Mouse (Mus musculus) stomach, embryonic 16.5 days (tissue): Measurements from ENCODE around the gene Actrt2. TPM values are rescaled to one million over a fixed set of nuclear protein-coding genes. Genes with fewer than 3 reads are reported as not detected.
A peak's percentile ranks its signal among the peaks of the same experiment; 100 is the strongest.

Source experiments
- ATAC-seq: fragments of 200-750 bp; cut with Nextera tagmentation; 2 replicates; pipeline ENCODE4 v1.8.0; 2017; ENCODE audit warnings: moderate number of reproducible peaks, moderate TSS enrichment; ENCODE audit not compliant: insufficient read depth, low FRiP score
- H3K27ac ChIP-seq: fragments of 300-500 bp; sonication (generic); 2 replicates; pipeline ENCODE4 v1.5.1; 2014; ENCODE audit warnings: low read length
- H3K27me3 ChIP-seq: fragments of 300-500 bp; sonication (generic); 2 replicates; pipeline ENCODE4 v1.6.1; 2014; ENCODE audit warnings: low read length, control low read depth, mixed read lengths; ENCODE audit not compliant: control insufficient read depth, insufficient read depth
- H3K36me3 ChIP-seq: fragments of 300-500 bp; sonication (generic); 2 replicates; pipeline ENCODE4 v1.6.1; 2014; ENCODE audit warnings: low read length; ENCODE audit not compliant: control insufficient read depth, insufficient read depth
- H3K4me1 ChIP-seq: fragments of 300-500 bp; sonication (generic); 2 replicates; pipeline ENCODE4 v1.6.1; 2014; ENCODE audit warnings: low read length, control low read depth, mixed read lengths; ENCODE audit not compliant: control insufficient read depth, insufficient read depth
- H3K4me2 ChIP-seq: fragments of 300-500 bp; sonication (generic); 2 replicates; pipeline ENCODE4 v1.6.1; 2014; ENCODE audit warnings: low read depth, low read length, mixed read lengths
- H3K4me3 ChIP-seq: fragments of 300-500 bp; sonication (generic); replicated peaks from 2 replicates; pipeline ENCODE4 v1.5.1; 2014; ENCODE audit warnings: mild to moderate bottlenecking, low read length
- H3K9ac ChIP-seq: fragments of 300-500 bp; sonication (generic); 2 replicates; pipeline ENCODE4 v1.6.1; 2014; ENCODE audit warnings: low read length
- H3K9me3 ChIP-seq: fragments of 300-500 bp; sonication (generic); replicated peaks from 2 replicates; pipeline ENCODE4 v1.6.1; 2016; ENCODE audit warnings: low read length, control low read depth; ENCODE audit not compliant: control insufficient read depth
- WGBS: fragments of 180-500 bp; shearing (Covaris S2); extraction: QIAGEN DNeasy Blood & Tissue Kit; methylation state at CpG from one replicate; pipeline ENCODE4 v1.1.7; 2014; 5-methylcytosine and 5-hydroxymethylcytosine counted together
- polyA plus RNA-seq: library from polyadenylated mRNA; unstranded; fragments of >200 nt; fragmentation: Nextera tagmentation; extraction: Ambion mirVana; gene quantifications from 2 replicates; pipeline ENCODE4 v1.2.1, GENCODE M21; 2015

Gene Actrt2
- polyA plus RNA-seq, 1 experiment from 2014 or later: not detected

DNA sequence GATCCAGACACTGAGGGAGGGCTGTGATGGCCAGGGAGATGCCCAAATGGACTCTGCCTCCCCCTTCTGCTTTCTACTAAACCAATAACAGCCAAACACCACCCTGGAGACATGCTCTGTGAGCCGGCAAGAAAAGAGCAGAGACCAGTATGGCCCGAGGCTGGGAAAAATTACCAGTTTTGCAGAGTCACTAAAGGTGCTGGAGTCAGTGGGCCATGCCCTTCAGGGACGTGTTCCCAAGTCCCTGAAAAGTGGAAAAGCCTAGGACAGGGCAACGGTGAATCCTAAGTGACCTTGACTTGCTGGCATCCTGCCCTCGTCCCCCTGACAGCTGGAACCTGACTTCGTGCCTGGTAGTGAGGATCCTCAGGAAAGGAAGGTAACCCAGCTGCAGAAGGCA is 25.2 kb downstream of the Actrt2 start:
- H3K9me3 ChIP-seq: peaks cover 6% of the 10 kb centered on the region
- no peaks in the 10 kb centered on the region for H3K36me3 ChIP-seq
- no peak for ATAC-seq
- H3K4me3 ChIP-seq: no peak overlapping the region
- H3K9ac ChIP-seq: no peak overlapping the region
- no peak overlapping the region for H3K4me2 ChIP-seq
- no peak overlapping the region for H3K27ac ChIP-seq
- WGBS: 13% methylated on average over 6 of the region's 6 CpGs
- H3K4me1 ChIP-seq: no peaks in the 10 kb centered on the region
- H3K27me3 ChIP-seq: peaks cover 63% of the 10 kb centered on the region

DNA sequence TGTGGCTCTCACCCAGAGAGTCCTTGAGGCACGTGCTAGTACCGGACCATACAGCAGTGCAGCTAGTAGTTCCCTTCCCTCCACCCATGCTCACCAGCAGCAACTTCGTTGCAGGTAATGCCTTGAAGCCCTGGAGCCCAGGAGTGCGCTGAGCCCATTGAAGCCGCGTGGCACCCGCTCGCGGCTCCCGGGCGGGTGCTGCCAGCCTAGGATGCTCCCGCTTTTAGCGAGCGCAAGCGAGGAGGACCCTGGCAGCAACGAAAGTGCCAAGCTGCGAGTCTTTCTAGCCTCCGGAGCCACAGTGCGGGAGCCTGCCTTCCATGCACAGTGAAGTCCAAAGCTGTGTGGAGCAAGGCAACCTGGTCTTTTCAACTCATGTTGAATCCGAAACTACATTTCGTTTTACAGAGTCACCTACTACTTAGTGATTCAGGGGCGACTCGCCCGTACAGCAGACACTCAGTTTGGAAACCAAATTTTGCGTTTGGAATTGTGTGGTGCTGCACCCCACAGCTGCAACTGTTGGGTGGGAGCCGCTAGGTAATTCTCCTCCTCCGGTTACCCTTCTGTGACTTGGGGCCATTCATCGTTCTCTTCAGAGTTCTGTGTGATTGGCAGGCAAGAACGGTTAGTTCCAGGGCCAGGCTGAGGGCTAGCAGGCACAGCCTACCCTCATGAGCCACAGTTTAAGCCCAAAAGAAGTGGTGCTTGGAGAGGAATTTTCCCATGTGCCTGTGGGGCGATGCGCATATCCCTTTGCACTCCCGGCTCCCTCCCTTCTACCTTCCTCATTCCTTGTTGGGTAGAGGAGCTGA is 26.2 kb downstream of the Actrt2 start:
- Histone ChIP-seq H3K4me1 (peaks cover 5% of the 10 kb centered on the region; the same call in 1 of the 2 replicates), H3K27me3 (peaks cover 69% of the 10 kb centered on the region), H3K36me3 (no peaks in the 10 kb centered on the region), H3K27ac (no peak overlapping the region), H3K9me3 (no peaks in the 10 kb centered on the region), H3K4me3 (no peak overlapping the region), H3K4me2 (no peak overlapping the region), H3K9ac (no peak overlapping the region)
- WGBS: 15% methylated on average over 32 of the region's 32 CpGs
- no peak for ATAC-seq

DNA sequence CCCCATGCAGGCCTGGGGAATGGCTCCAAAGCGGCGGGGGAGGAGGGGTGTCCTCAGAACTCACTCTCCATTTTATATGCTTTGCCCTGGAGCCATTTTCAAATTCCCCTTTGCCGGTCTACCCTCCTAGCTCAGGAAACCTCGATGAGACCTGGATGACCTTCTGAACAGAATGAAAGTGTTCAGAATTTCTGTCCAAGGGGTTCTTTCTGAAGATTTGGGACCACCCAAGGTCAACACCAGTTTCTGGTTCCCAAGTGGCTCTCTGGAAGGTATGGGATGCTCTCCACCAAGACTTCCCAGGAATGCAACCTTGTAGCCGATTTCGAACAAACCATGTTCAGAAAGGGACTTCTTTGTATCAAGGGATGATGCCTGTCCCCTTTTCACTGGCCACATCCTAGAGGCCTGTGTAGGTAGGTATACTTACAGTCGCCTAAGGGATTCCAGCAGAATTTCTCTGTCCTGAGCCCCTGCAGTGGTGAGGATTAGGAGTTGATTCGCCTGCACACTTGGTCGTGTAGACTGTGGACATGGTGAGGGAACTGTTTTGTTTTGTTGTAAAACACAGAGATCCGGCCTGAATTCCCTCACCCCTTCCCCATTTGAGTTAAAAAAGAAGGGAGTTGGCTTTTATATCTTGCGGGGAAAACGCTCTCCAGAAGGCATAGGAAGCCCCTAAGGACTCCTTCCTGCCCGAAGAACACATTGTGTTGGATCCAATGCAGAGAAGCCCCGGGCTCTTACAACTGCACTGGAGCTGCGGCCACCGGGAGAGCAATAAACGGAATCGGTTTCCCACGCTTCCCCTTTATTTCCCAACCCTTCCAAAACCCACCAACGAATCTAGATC is 27.0 kb downstream of the Actrt2 start:
- whole genome bisulfite sequencing: 20% methylated on average over 20 of the region's 20 CpGs
- Histone ChIP-seq H3K9me3 (no peaks in the 10 kb centered on the region), H3K4me3 (no peak overlapping the region), H3K27ac (no peak overlapping the region), H3K4me1 (peaks cover 5% of the 10 kb centered on the region; the same call in 1 of the 2 replicates), H3K9ac (no peak overlapping the region), H3K36me3 (no peaks in the 10 kb centered on the region), H3K4me2 (no peak overlapping the region), H3K27me3 (peaks cover 69% of the 10 kb centered on the region)
- no peak for ATAC-seq

DNA sequence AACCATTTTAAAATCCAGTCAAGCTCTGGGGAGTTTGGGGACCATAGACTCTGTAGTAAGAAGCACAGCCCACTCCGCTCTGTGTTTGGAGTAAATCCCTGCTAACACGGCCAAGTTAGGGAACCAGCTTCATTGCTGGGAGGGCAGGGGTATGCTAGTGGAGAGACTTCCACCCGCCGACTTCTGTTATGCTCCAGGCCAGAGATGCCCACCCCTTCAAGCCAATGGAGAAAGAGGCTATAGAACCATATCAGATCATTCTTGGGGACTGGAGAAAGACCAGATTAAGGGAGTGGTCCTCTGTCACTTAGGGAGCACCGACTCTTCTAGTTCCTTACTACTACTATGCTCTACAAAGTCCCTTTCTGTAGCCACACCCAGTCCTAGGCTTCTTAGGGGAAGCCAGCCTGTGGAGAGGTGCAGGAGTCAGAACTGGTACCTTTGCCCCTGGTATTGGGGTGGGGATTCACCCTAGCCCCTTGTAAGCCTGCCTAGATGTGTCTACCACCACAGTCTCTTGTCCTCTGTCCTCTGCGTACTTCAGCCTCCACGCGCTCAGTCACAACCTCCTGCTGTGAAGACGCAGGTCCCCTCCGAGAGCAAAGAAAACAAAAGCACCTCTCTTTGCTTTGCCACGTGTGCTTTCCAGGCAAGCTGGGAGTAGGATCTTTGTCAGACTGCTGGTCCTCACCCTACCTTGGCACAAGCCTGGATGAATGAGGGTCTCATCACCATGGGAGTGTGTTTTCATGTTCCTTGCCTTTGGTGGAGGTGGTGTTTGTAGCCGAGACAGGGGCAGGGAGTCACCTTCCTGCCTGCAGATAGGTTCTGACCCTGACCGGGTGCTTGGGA is 27.9 kb downstream of the Actrt2 start:
- Histone ChIP-seq H3K27me3 (peaks cover 73% of the 10 kb centered on the region), H3K4me1 (peaks cover 5% of the 10 kb centered on the region; the same call in 1 of the 2 replicates), H3K9me3 (no peaks in the 10 kb centered on the region), H3K4me2 (peak overlapping the region; percentile 88; the same call in 1 of the 2 replicates), H3K36me3 (no peaks in the 10 kb centered on the region), H3K9ac (peak overlapping the region; percentile 47), H3K27ac (no peak overlapping the region), H3K4me3 (no peak overlapping the region)
- no peak for ATAC-seq
- 16% methylated on average over 13 of the region's 13 CpGs for WGBS

DNA sequence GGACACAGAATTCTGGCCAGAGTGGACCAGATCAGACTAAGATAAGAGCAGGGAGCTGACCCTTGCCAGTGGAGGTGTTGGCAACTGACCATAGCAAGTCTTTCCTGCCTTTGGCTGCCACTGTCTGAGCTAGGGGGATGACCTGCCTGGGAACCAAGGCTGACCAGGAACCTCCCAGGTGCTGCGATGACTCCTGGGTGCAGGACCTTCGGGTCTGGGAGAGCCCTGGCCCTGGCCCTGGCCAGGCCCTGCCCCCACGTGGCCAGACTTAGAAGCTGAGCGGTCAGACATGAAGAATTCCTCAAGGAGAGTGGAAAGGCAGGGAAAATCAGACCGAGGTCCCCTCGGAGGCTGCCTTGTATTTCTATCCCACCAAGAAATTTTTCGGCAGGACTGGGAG is 28.5 kb downstream of the Actrt2 start:
- H3K9ac ChIP-seq: no peak overlapping the region
- ATAC-seq: no peak

DNA sequence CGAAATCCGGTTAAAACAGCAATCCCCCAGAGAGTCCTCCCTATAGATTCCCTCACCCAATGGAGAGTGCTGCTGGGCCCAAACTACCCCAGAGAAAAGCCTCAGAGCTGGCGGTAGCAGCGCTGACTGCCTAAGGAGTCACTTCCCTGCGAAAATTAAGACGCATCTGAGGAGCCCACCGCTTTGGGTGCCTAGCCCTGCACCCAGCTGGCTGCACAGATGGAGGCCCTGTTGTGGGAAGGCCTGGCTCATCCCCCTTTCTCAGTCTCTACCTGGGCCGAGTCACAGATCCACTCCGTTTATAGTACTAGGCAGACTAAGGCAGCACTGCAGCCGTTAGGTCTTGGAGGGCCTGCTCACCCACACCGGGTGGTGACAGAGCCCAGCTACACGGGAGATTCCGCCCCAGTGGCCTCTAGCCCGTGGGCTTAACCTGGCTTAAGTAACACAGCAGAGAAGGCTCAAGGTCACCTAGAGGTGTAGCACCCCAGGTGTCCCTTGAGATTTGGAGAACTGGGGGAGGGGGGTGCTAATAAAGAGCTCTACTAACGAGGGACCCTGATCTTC is 29.3 kb downstream of the Actrt2 start:
- Histone ChIP-seq H3K4me3 (peak overlapping the region; percentile 71), H3K36me3 (no peaks in the 10 kb centered on the region), H3K27ac (peak overlapping the region; percentile 93), H3K4me1 (peaks cover 5% of the 10 kb centered on the region; the same call in 1 of the 2 replicates), H3K9ac (peak overlapping the region; percentile 87), H3K4me2 (peak overlapping the region; percentile 88), H3K27me3 (peaks cover 79% of the 10 kb centered on the region), H3K9me3 (no peaks in the 10 kb centered on the region)
- no peak for ATAC-seq
- WGBS: 14% methylated on average over 15 of the region's 15 CpGs

More for the DNA sequence above, 28.5 kb downstream of the Actrt2 start:
- Histone ChIP-seq H3K4me2 (peak overlapping the region; percentile 88), H3K4me3 (0 out of 2 replicates have a peak overlapping the region, but pooled peaks have one; percentile 11), H3K9me3 (no peaks in the 10 kb centered on the region), H3K36me3 (no peaks in the 10 kb centered on the region), H3K27ac (no peak overlapping the region), H3K27me3 (peaks cover 79% of the 10 kb centered on the region), H3K4me1 (peaks cover 5% of the 10 kb centered on the region; the same call in 1 of the 2 replicates)
- WGBS: 5% methylated on average over 7 of the region's 7 CpGs

DNA sequence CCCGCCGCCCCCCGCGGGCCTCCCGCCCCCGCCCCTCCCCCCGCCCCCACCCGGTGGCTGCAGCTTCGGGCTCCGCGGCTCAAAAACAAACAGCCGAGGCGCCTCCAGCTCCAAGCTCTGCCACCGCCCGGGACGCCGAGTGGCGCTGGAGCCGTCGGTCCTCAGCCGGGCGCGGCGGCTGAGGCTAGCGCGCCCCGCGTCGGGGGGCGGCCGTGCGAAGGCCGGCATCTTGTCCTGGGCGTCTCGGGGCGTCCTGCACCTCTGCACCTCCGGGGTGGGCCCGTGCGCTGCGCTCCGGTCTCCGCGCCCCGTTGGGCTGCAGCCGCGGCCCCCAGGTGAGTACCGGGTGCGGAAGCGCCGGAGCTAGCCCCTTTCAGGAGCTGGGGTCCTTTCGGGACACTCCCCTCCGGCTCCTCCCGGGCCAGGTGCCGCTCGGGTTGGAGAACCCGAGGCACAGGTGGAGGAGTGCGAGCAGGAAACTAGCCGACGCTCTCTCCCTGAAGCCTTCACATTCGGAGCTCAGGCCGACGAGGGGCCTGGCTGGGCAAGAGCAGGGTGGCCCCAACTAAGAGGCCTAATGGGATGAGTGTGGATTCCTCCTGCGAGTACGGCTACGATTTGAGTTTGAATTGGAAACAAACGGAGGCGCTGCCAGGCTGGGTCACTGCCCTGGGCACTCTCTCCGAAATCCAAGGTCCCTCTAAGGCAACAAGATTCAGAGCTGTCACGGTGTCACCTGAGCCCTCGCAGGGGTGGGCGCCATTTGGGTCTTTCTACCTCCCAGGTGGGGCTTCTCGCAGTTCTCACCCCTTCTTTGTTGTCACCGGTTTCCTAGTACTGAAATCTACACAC is 30.0 kb downstream of the Actrt2 start:
- ATAC-seq: no peak
- 2% methylated on average over 67 of the region's 73 CpGs for WGBS
- Histone ChIP-seq H3K27ac (peak overlapping the region; percentile 93), H3K9me3 (no peaks in the 10 kb centered on the region), H3K36me3 (no peaks in the 10 kb centered on the region), H3K27me3 (peaks cover 79% of the 10 kb centered on the region), H3K9ac (peak overlapping the region; percentile 87), H3K4me2 (peak overlapping the region; percentile 88), H3K4me3 (peak overlapping the region; percentile 71), H3K4me1 (peaks cover 5% of the 10 kb centered on the region; the same call in 1 of the 2 replicates)
